ENCODE assay signal across 9 mouse cellular contexts in the genomic region with DNA sequence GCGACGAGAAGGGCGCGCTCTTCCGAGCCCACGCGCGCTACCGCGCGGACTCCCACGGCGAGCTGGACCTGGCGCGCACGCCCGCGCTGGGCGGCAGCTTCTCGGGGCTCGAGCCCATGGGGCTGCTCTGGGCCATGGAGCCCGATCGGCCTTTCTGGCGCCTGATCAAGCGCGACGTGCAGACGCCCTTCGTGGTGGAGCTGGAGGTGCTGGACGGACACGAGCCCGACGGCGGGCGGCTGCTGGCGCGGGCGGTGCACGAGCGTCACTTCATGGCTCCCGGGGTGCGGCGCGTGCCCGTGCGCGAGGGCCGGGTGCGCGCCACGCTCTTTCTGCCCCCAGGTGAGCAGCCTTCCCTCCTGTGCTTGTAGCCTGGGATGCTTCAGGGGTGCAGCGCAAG. TPM values are rescaled to one million over a fixed set of nuclear protein-coding genes. Genes with fewer than 3 reads are reported as not detected.
DNase-seq lines count a peak whose midpoint lies in the region; ATAC-seq and TF ChIP-seq lines count a peak whose summit lies in the region.
"Not testable (repeated sequence)": the region's sequence is repeated elsewhere in the genome, so short reads cannot be mapped to it uniquely, and the experiment has no call there.
"Had no signal": no experiment of that assay in that cellular context is flagged by ENCODE, and none has a peak within 500 bp of the region (broad histone marks: within the 10 kb centered on the region; RNA-seq: fewer than 3 reads in every experiment).

No protein-coding gene starts in this region.

- WGBS in embryonic facial prominence, embryonic 11.5 days, result 2% methylated on average over 38 of the region's 52 CpGs
- 3% methylated on average over 13 of the region's 52 CpGs for WGBS in hindbrain, embryonic 16.5 days
- WGBS in liver, postnatal 0 days (ENCODE audit: insufficient replicate concordance), result 7% methylated on average over 29 of the region's 52 CpGs
- 2% methylated on average over 35 of the region's 52 CpGs for WGBS in neural tube, embryonic 14.5 days
- 2% methylated on average over 48 of the region's 52 CpGs for WGBS in thymus, adult 2 months

- not testable (repeated sequence) for TF ChIP-seq CTCF in liver, postnatal 0 days (IDR thresholded peaks at IDR 0.05; ENCODE audit: low read depth); thymus, adult 2 months (IDR thresholded peaks at IDR 0.05; ENCODE audit: borderline replicate concordance, control insufficient read depth, extremely low read depth, insufficient read depth, low read length, poor library complexity)

- TF ChIP-seq POLR2A in thymus, adult 2 months (IDR thresholded peaks at IDR 0.05; ENCODE audit: control insufficient read depth, extremely low read depth, insufficient read depth, low read length, poor library complexity), result not testable (repeated sequence)

- H3K9ac ChIP-seq in embryonic facial prominence, embryonic 11.5 days (replicated peaks; ENCODE audit: low read length), result peak overlapping the region; percentile 18; the same call in 1 of the 2 replicates
- peak overlapping the region; percentile 45 for H3K9ac ChIP-seq in hindbrain, embryonic 16.5 days (ENCODE audit: low read depth, low read length)
- H3K9ac ChIP-seq in liver, postnatal 0 days (replicated peaks), result peak overlapping the region; percentile 30; the same call in 1 of the 2 replicates
- H3K9ac ChIP-seq in neural tube, embryonic 14.5 days (replicated peaks; ENCODE audit: low read depth, low read length), result 0 out of 2 replicates have a peak overlapping the region, but pooled peaks have one; percentile 34

- peak; percentile 17 to 27 for DNase-seq in adrenal gland, adult 18-20 months (ENCODE audit: low spot score in 2 of 2)
- peak; percentile 17 for DNase-seq in embryonic facial prominence, embryonic 11.5 days (ENCODE audit: low spot score)
- DNase-seq in heart, adult 11 months, result peak; percentile 94
- DNase-seq in layer of hippocampus, postnatal 10 days (ENCODE audit: low spot score in 2 of 2), result peak; percentile 36 to 46
- peak; percentile 21 for DNase-seq in liver, postnatal 0 days
- DNase-seq in thymus, adult 2 months, result peak; percentile 9

- H3K9me3 ChIP-seq in embryonic facial prominence, embryonic 11.5 days (replicated peaks; ENCODE audit: control insufficient read depth, low read length); hindbrain, embryonic 16.5 days (ENCODE audit: control insufficient read depth, low read length); liver, postnatal 0 days (ENCODE audit: low read length); neural tube, embryonic 14.5 days (ENCODE audit: control insufficient read depth, low read length): not testable (repeated sequence)

- ATAC-seq in embryonic facial prominence, embryonic 11.5 days (replicated peaks; ENCODE audit: insufficient number of reproducible peaks, low FRiP score, low TSS enrichment, low read depth); hindbrain, embryonic 16.5 days; neural tube, embryonic 14.5 days (ENCODE audit: low read depth): not testable (repeated sequence)
- ATAC-seq in liver, postnatal 0 days, result peak; percentile 36; the same call in 1 of the 2 replicates

- H3K4me2 ChIP-seq in embryonic facial prominence, embryonic 11.5 days (ENCODE audit: low read depth, low read length), result peak overlapping the region; percentile 62
- H3K4me2 ChIP-seq in hindbrain, embryonic 16.5 days (ENCODE audit: low read length), result peak overlapping the region; percentile 67
- H3K4me2 ChIP-seq in liver, postnatal 0 days (ENCODE audit: low read depth, low read length), result peak overlapping the region; percentile 66
- peak overlapping the region; percentile 53 for H3K4me2 ChIP-seq in neural tube, embryonic 14.5 days (ENCODE audit: low read depth, low read length)

- not testable (repeated sequence) for TF ChIP-seq EP300 in liver, postnatal 0 days (IDR thresholded peaks at IDR 0.05; ENCODE audit: low read depth)

- H3K27me3 ChIP-seq in embryonic facial prominence, embryonic 11.5 days (ENCODE audit: control insufficient read depth, insufficient read depth, low read length); neural tube, embryonic 14.5 days (ENCODE audit: control insufficient read depth, insufficient read depth, low read length); thymus, adult 2 months (ENCODE audit: control insufficient read depth, insufficient read depth, low read length): not testable (repeated sequence)
- H3K27me3 ChIP-seq in hindbrain, embryonic 16.5 days (replicated peaks; ENCODE audit: control insufficient read depth, insufficient read depth, low read length), result peaks cover 17% of the 10 kb centered on the region
- H3K27me3 ChIP-seq in liver, postnatal 0 days (ENCODE audit: insufficient read depth, low read length), result peaks cover 27% of the 10 kb centered on the region

- H3K4me1 ChIP-seq in embryonic facial prominence, embryonic 11.5 days (ENCODE audit: control insufficient read depth, insufficient read depth, low read length); hindbrain, embryonic 16.5 days (ENCODE audit: control insufficient read depth, insufficient read depth, low read depth, low read length); liver, postnatal 0 days (ENCODE audit: insufficient read depth); neural tube, embryonic 14.5 days (ENCODE audit: control insufficient read depth, insufficient read depth, low read length): not testable (repeated sequence)
- peaks cover 17% of the 10 kb centered on the region for H3K4me1 ChIP-seq in thymus, adult 2 months (replicated peaks; ENCODE audit: control insufficient read depth, insufficient read depth, low read length)

- H3K36me3 ChIP-seq in embryonic facial prominence, embryonic 11.5 days (replicated peaks; ENCODE audit: control insufficient read depth, insufficient read depth, low read depth, low read length); hindbrain, embryonic 16.5 days (ENCODE audit: control insufficient read depth, insufficient read depth, low read length); liver, postnatal 0 days (replicated peaks; ENCODE audit: insufficient read depth, low read length); neural tube, embryonic 14.5 days (ENCODE audit: control insufficient read depth, insufficient read depth, low read length); thymus, adult 2 months (ENCODE audit: control insufficient read depth, insufficient read depth, low read length): not testable (repeated sequence)

- not testable (repeated sequence) for H3K27ac ChIP-seq in embryonic facial prominence, embryonic 11.5 days (replicated peaks; ENCODE audit: low read depth, low read length); hindbrain, embryonic 16.5 days (ENCODE audit: low read depth, low read length); liver, postnatal 0 days (ENCODE audit: low read depth); neural tube, embryonic 14.5 days (ENCODE audit: low read depth, low read length); thymus, adult 2 months (ENCODE audit: control insufficient read depth, insufficient read depth, low read length)

- H3K4me3 ChIP-seq in embryonic facial prominence, embryonic 11.5 days (ENCODE audit: low read depth, low read length), result peak overlapping the region; percentile 40
- peak overlapping the region; percentile 45 for H3K4me3 ChIP-seq in hindbrain, embryonic 16.5 days (ENCODE audit: low read length)
- peak overlapping the region; percentile 30 for H3K4me3 ChIP-seq in liver, postnatal 0 days (ENCODE audit: low read depth, low read length)
- H3K4me3 ChIP-seq in neural tube, embryonic 14.5 days (ENCODE audit: low read depth, low read length), result peak overlapping the region; percentile 35
- H3K4me3 ChIP-seq in thymus, adult 2 months (ENCODE audit: control insufficient read depth, insufficient read depth, low read length), result peak overlapping the region; percentile 25; the same call in 1 of the 2 replicates

RNA-seq across cellular contexts. Expression of a gene that starts 0.5 kb away (rescaled TPM):
- under 1 TPM; 0.22 to 0.46 TPM for total RNA-seq in adrenal gland, adult 18-20 months (2021)
- polyA plus RNA-seq in embryonic facial prominence, embryonic 11.5 days (2014; fragmentation: Nextera tagmentation; extraction: Ambion mirVana), result not detected in 2 replicates
- polyA plus RNA-seq in hindbrain, embryonic 16.5 days (2015; fragmentation: Nextera tagmentation; extraction: Ambion mirVana), result 0.63 and 0.66 TPM in 2 replicates
- 1 to 10 TPM; 4.0 to 4.7 TPM for total RNA-seq in layer of hippocampus, postnatal 10 days (2021)
- polyA plus RNA-seq in liver, postnatal 0 days (2015; fragmentation: Nextera tagmentation; extraction: Ambion mirVana), result 0.37 and 0.54 TPM in 2 replicates
- polyA plus RNA-seq in neural tube, embryonic 14.5 days (2014; fragmentation: Nextera tagmentation; extraction: Ambion mirVana), result 0.21 and 0.25 TPM in 2 replicates
- 1.1 and 1.6 TPM in 2 replicates for polyA plus RNA-seq in thymus, adult 2 months (2012; rRNA removed)

RNA-seq across cellular contexts. Expression of a gene that starts 17.6 kb away (rescaled TPM):
- 1 to 10 TPM in 1 of 2 experiments, not detected in 1; 1.3 TPM for total RNA-seq in adrenal gland, adult 18-20 months (2021)
- polyA plus RNA-seq in embryonic facial prominence, embryonic 11.5 days (2014; fragmentation: Nextera tagmentation; extraction: Ambion mirVana), result 0.15 and 0.24 TPM in 2 replicates
- polyA plus RNA-seq in hindbrain, embryonic 16.5 days (2015; fragmentation: Nextera tagmentation; extraction: Ambion mirVana), result 1.1 and 1.4 TPM in 2 replicates
- total RNA-seq in layer of hippocampus, postnatal 10 days (2021), result 1 to 10 TPM; 1.2 to 1.4 TPM
- 37.2 and 43.0 TPM in 2 replicates for polyA plus RNA-seq in liver, postnatal 0 days (2015; fragmentation: Nextera tagmentation; extraction: Ambion mirVana)
- 1.8 TPM in 2 replicates for polyA plus RNA-seq in neural tube, embryonic 14.5 days (2014; fragmentation: Nextera tagmentation; extraction: Ambion mirVana)
- polyA plus RNA-seq in thymus, adult 2 months (2012; rRNA removed), result not detected in 2 replicates
- polyA plus RNA-seq: gonadal fat pad, adult 2 months had no signal

RNA-seq across cellular contexts. Expression of a gene that starts 30.8 kb away (rescaled TPM):
- not detected for total RNA-seq in adrenal gland, adult 18-20 months (2021)
- not detected in 2 replicates for polyA plus RNA-seq in embryonic facial prominence, embryonic 11.5 days (2014; fragmentation: Nextera tagmentation; extraction: Ambion mirVana)
- polyA plus RNA-seq in hindbrain, embryonic 16.5 days (2015; fragmentation: Nextera tagmentation; extraction: Ambion mirVana), result not detected in 2 replicates
- 1 to 10 TPM in 1 of 2 experiments, not detected in 1; 3.4 TPM for total RNA-seq in layer of hippocampus, postnatal 10 days (2021)
- not detected in 2 replicates for polyA plus RNA-seq in liver, postnatal 0 days (2015; fragmentation: Nextera tagmentation; extraction: Ambion mirVana)
- not detected in 2 replicates for polyA plus RNA-seq in neural tube, embryonic 14.5 days (2014; fragmentation: Nextera tagmentation; extraction: Ambion mirVana)
- not detected in 2 replicates for polyA plus RNA-seq in thymus, adult 2 months (2012; rRNA removed)
- polyA plus RNA-seq: gonadal fat pad, adult 2 months had no signal

RNA-seq across cellular contexts. Expression of a gene that starts 30.9 kb away (rescaled TPM):
- 1 to 10 TPM; 3.4 to 5.4 TPM for total RNA-seq in adrenal gland, adult 18-20 months (2021)
- polyA plus RNA-seq in embryonic facial prominence, embryonic 11.5 days (2014; fragmentation: Nextera tagmentation; extraction: Ambion mirVana), result 1.0 and 1.7 TPM in 2 replicates
- polyA plus RNA-seq in hindbrain, embryonic 16.5 days (2015; fragmentation: Nextera tagmentation; extraction: Ambion mirVana), result 1.3 and 1.5 TPM in 2 replicates
- total RNA-seq in layer of hippocampus, postnatal 10 days (2021), result 1 to 10 TPM; 3.7 to 4.3 TPM
- polyA plus RNA-seq in liver, postnatal 0 days (2015; fragmentation: Nextera tagmentation; extraction: Ambion mirVana), result 1.9 and 2.0 TPM in 2 replicates
- polyA plus RNA-seq in neural tube, embryonic 14.5 days (2014; fragmentation: Nextera tagmentation; extraction: Ambion mirVana), result 1.3 and 1.9 TPM in 2 replicates
- polyA plus RNA-seq in thymus, adult 2 months (2012; rRNA removed), result 1.5 and 1.6 TPM in 2 replicates

RNA-seq across cellular contexts. Expression of a gene that starts 31.4 kb away (rescaled TPM):
- 1 to 10 TPM; 1.7 to 3.7 TPM for total RNA-seq in adrenal gland, adult 18-20 months (2021)
- 0.46 and 0.56 TPM in 2 replicates for polyA plus RNA-seq in embryonic facial prominence, embryonic 11.5 days (2014; fragmentation: Nextera tagmentation; extraction: Ambion mirVana)
- polyA plus RNA-seq in hindbrain, embryonic 16.5 days (2015; fragmentation: Nextera tagmentation; extraction: Ambion mirVana), result 0.54 and 0.68 TPM in 2 replicates
- 1 to 10 TPM; 2.0 to 2.3 TPM for total RNA-seq in layer of hippocampus, postnatal 10 days (2021)
- 29.0 and 35.0 TPM in 2 replicates for polyA plus RNA-seq in liver, postnatal 0 days (2015; fragmentation: Nextera tagmentation; extraction: Ambion mirVana)
- polyA plus RNA-seq in neural tube, embryonic 14.5 days (2014; fragmentation: Nextera tagmentation; extraction: Ambion mirVana), result 0.47 and 0.59 TPM in 2 replicates
- 0.65 and 0.66 TPM in 2 replicates for polyA plus RNA-seq in thymus, adult 2 months (2012; rRNA removed)

Comparison
In these comparisons a context has a peak if more than half of its experiments do, and no peak if none do; other contexts are left out.
1. DNase-seq: peak in every context shown above with its lines; median percentile 94 in heart, adult 11 months; 41 in layer of hippocampus, postnatal 10 days; 22 in adrenal gland, adult 18-20 months; 21 in liver, postnatal 0 days; 17 in embryonic facial prominence, embryonic 11.5 days; 9 in thymus, adult 2 months.
2. RNA of a gene that starts 17.6 kb away (polyA plus RNA-seq): 37.2 to 43.0 TPM in liver, postnatal 0 days; 1.8 TPM in neural tube, embryonic 14.5 days, 1.1 to 1.4 TPM in hindbrain, embryonic 16.5 days, 0.15 to 0.24 TPM in embryonic facial prominence, embryonic 11.5 days and not detected in thymus, adult 2 months; every median in the first group is over 10 times any median in the second.
3. Peak in every context shown above with its lines, with median percentiles within 50 percentile points of each other: H3K4me2 ChIP-seq, H3K4me3 ChIP-seq and H3K9ac ChIP-seq.